Comparison of ENCODE assay signal across 9 mouse cellular contexts in the genomic region with DNA sequence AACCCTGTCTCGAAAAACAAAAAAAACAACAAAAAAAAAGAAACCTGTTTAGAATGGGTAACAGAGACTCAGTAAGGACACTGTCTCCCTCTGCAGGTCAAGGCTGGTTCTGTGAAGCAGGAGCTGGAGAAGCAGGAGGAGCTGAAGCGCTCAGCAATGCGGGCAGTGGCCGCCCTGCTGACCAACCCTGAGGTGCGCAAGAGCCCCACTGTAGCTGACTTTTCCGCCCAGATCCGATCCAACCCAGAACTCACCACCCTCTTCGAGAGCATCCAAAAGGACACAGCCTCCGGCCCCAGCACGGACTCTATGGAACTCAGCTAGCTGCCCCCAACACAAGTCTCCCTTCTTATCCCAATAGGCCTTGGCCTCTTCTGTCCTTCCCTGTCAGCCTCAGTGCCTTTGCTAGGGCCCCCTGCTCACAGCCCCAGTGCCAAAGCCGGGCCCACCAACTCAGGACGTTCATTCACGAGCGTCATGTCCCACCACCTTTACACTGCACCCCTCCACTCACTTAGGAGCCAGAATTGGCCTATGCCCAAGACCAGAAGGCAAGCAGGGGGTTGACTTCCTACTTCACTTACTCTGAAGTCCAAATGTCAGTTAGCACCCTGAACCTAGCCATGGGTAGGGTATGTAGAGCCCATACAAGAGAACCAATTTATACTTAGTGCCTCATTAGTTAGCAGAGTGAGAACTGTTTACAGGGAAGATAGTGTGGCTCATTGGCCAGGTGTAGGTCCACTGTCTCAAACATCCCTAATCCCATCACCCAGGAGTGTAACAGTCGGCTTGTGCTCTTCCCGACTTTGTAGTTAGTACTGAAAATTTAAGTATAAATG. TPM values are rescaled to one million over a fixed set of nuclear protein-coding genes. Genes with fewer than 3 reads are reported as not detected.
DNase-seq lines count a peak whose midpoint lies in the region; ATAC-seq and TF ChIP-seq lines count a peak whose summit lies in the region.
"Had no signal": no experiment of that assay in that cellular context is flagged by ENCODE, and none has a peak within 500 bp of the region (broad histone marks: within the 10 kb centered on the region; RNA-seq: fewer than 3 reads in every experiment).

No protein-coding gene starts in this region.

- H3K9ac ChIP-seq in hindbrain, embryonic 11.5 days (ENCODE audit: low read depth, low read length): no peak overlapping the region
- H3K9ac ChIP-seq in lung, postnatal 0 days (replicated peaks; ENCODE audit: low read depth): no peak overlapping the region

- 31% methylated on average over 16 of the region's 16 CpGs for WGBS in cerebellum, adult 2 months
- WGBS in hindbrain, embryonic 11.5 days: 42% methylated on average over 16 of the region's 16 CpGs
- WGBS in lung, postnatal 0 days: 32% methylated on average over 13 of the region's 16 CpGs

- H3K4me2 ChIP-seq in hindbrain, embryonic 11.5 days (replicated peaks; ENCODE audit: low read depth, low read length): no peak overlapping the region
- H3K4me2 ChIP-seq in lung, postnatal 0 days (replicated peaks; ENCODE audit: low read depth, low read length): no peak overlapping the region

- TF ChIP-seq CTCF in Patski (IDR thresholded peaks at IDR 0.05): no peak
- TF ChIP-seq CTCF in cerebellum, adult 2 months (IDR thresholded peaks at IDR 0.05; ENCODE audit: borderline replicate concordance, insufficient read depth, low read depth, low read length): peak; percentile 75
- TF ChIP-seq CTCF in lung, postnatal 0 days (IDR thresholded peaks at IDR 0.05): peak; percentile 83

- TF ChIP-seq POLR2A in cerebellum, adult 2 months (IDR thresholded peaks at IDR 0.05; ENCODE audit: borderline replicate concordance, insufficient read depth, low read length): no peak

- TF ChIP-seq EP300 in lung, postnatal 0 days (IDR thresholded peaks at IDR 0.05): no peak

- no peaks in the 10 kb centered on the region for H3K9me3 ChIP-seq in hindbrain, embryonic 11.5 days (ENCODE audit: control insufficient read depth, low read length)
- no peaks in the 10 kb centered on the region for H3K9me3 ChIP-seq in lung, postnatal 0 days (ENCODE audit: low read length)

- no peak overlapping the region for H3K4me3 ChIP-seq in cerebellum, adult 2 months (replicated peaks; ENCODE audit: insufficient read depth, low read depth, low read length)
- H3K4me3 ChIP-seq in hindbrain, embryonic 11.5 days (ENCODE audit: low read depth, low read length): no peak overlapping the region
- no peak overlapping the region for H3K4me3 ChIP-seq in lung, postnatal 0 days (ENCODE audit: low read depth, low read length)

- H3K27me3 ChIP-seq in Patski: no peaks in the 10 kb centered on the region
- no peaks in the 10 kb centered on the region for H3K27me3 ChIP-seq in cerebellum, adult 2 months (ENCODE audit: control insufficient read depth, insufficient read depth, low read length)
- H3K27me3 ChIP-seq in hindbrain, embryonic 11.5 days (ENCODE audit: control insufficient read depth, insufficient read depth, low read length): no peaks in the 10 kb centered on the region
- no peaks in the 10 kb centered on the region for H3K27me3 ChIP-seq in lung, postnatal 0 days (replicated peaks; ENCODE audit: insufficient read depth, low read length)

- CTCF ChIA-PET in Patski (lab: Charles Lee): interaction anchor here (0.7 to 1.5 kb wide), 6 partner anchors 10 to 195 kb away, joined by 3 to 4 read pairs (median 3); no protein-coding TSS in a partner anchor

- H3K36me3 ChIP-seq in hindbrain, embryonic 11.5 days (ENCODE audit: control insufficient read depth, insufficient read depth, low read length): 0 out of 2 replicates have a peak, but pooled peaks cover 6% of the 10 kb centered on the region
- peaks cover 14% of the 10 kb centered on the region; the same call in 1 of the 2 replicates for H3K36me3 ChIP-seq in lung, postnatal 0 days (ENCODE audit: insufficient read depth, low read length)

- in situ Hi-C loops in Patski (cut with MboI; ENCODE audit: low pct_unique_long_range_greater_than_20kb): no loop called here

- no peak overlapping the region for H3K27ac ChIP-seq in cerebellum, adult 2 months (ENCODE audit: insufficient read depth, low read length)
- H3K27ac ChIP-seq in hindbrain, embryonic 11.5 days (ENCODE audit: low read depth, low read length): no peak overlapping the region
- no peak overlapping the region for H3K27ac ChIP-seq in lung, postnatal 0 days (ENCODE audit: low read length)
- H3K27ac ChIP-seq: macrophage had no signal

- ATAC-seq in Patski: peak; percentile 75
- ATAC-seq in hindbrain, embryonic 11.5 days (ENCODE audit: low FRiP score): peak; percentile 54; the same call in 1 of the 2 replicates
- ATAC-seq in lung, postnatal 0 days: peak; percentile 62

- POLR2A ChIA-PET in Patski (lab: Charles Lee): no interaction called here

- DNase-seq in Patski (ENCODE audit: low read depth, low spot score): no peak
- peak; percentile 65 to 76 for DNase-seq in cerebellum, adult 2 months
- DNase-seq in frontal cortex, adult 2 months (ENCODE audit: extremely low spot score in 1 of 2, low spot score in 1 of 2): peak; percentile 59 to 86
- DNase-seq in hindbrain, embryonic 11.5 days (ENCODE audit: low spot score): peak; percentile 78
- peak; percentile 77 for DNase-seq in layer of hippocampus, adult 9-11 months
- DNase-seq in lung, postnatal 0 days (ENCODE audit: low spot score): peak; percentile 84
- peak; percentile 82 to 87 for DNase-seq in right cerebral cortex, adult 2 months (ENCODE audit: low spot score in 2 of 2)
- peak; percentile 67 to 80 for DNase-seq in urinary bladder, postnatal 4 days (ENCODE audit: low spot score in 2 of 2)

- H3K4me1 ChIP-seq in cerebellum, adult 2 months (ENCODE audit: control insufficient read depth, insufficient read depth, low read length): peaks cover 12% of the 10 kb centered on the region
- H3K4me1 ChIP-seq in hindbrain, embryonic 11.5 days (replicated peaks; ENCODE audit: control insufficient read depth, insufficient read depth, low read length): no peaks in the 10 kb centered on the region; the same call in 1 of the 2 replicates
- H3K4me1 ChIP-seq in lung, postnatal 0 days (ENCODE audit: insufficient read depth, low read depth, low read length): peaks cover 6% of the 10 kb centered on the region; the same call in 1 of the 2 replicates

RNA-seq across cellular contexts. Expression of a gene that starts 4.8 kb away (rescaled TPM):
- polyA plus RNA-seq in Patski (2021): 1,474 TPM
- 680 and 720 TPM in 2 replicates for polyA plus RNA-seq in cerebellum, adult 2 months (2012; rRNA removed)
- polyA plus RNA-seq in frontal cortex, adult 2 months (2012; rRNA removed): 936 and 1,149 TPM in 2 replicates
- polyA plus RNA-seq in hindbrain, embryonic 11.5 days (2014; fragmentation: Nextera tagmentation; extraction: Ambion mirVana): 1,766 and 1,778 TPM in 2 replicates
- 1,730 and 1,790 TPM in 2 replicates for polyA plus RNA-seq in lung, postnatal 0 days (2015; fragmentation: Nextera tagmentation; extraction: Ambion mirVana)

RNA-seq across cellular contexts. Expression of a gene that starts 29.4 kb away (rescaled TPM):
- polyA plus RNA-seq in Patski (2021): 9.9 TPM
- 5.1 and 6.7 TPM in 2 replicates for polyA plus RNA-seq in cerebellum, adult 2 months (2012; rRNA removed)
- polyA plus RNA-seq in frontal cortex, adult 2 months (2012; rRNA removed): 5.1 and 5.7 TPM in 2 replicates
- 20.2 and 23.3 TPM in 2 replicates for polyA plus RNA-seq in hindbrain, embryonic 11.5 days (2014; fragmentation: Nextera tagmentation; extraction: Ambion mirVana)
- polyA plus RNA-seq in lung, postnatal 0 days (2015; fragmentation: Nextera tagmentation; extraction: Ambion mirVana): 2.5 and 3.0 TPM in 2 replicates

RNA-seq across cellular contexts. Expression of a gene that starts 34.5 kb away (rescaled TPM):
- polyA plus RNA-seq in Patski (2021): 0.10 TPM
- polyA plus RNA-seq in cerebellum, adult 2 months (2012; rRNA removed): 5.1 and 5.8 TPM in 2 replicates
- polyA plus RNA-seq in frontal cortex, adult 2 months (2012; rRNA removed): 5.4 and 5.5 TPM in 2 replicates
- 2.1 TPM in 2 replicates for polyA plus RNA-seq in hindbrain, embryonic 11.5 days (2014; fragmentation: Nextera tagmentation; extraction: Ambion mirVana)
- polyA plus RNA-seq in lung, postnatal 0 days (2015; fragmentation: Nextera tagmentation; extraction: Ambion mirVana): 1.5 and 2.0 TPM in 2 replicates

RNA-seq across cellular contexts. Expression of a gene that starts 41.6 kb away (rescaled TPM):
- polyA plus RNA-seq in Patski (2021): not detected
- polyA plus RNA-seq in cerebellum, adult 2 months (2012; rRNA removed): 2.7 and 3.5 TPM in 2 replicates
- polyA plus RNA-seq in frontal cortex, adult 2 months (2012; rRNA removed): 15.3 and 24.4 TPM in 2 replicates
- 1.9 and 2.1 TPM in 2 replicates for polyA plus RNA-seq in hindbrain, embryonic 11.5 days (2014; fragmentation: Nextera tagmentation; extraction: Ambion mirVana)
- 4.9 and 5.5 TPM in 2 replicates for polyA plus RNA-seq in lung, postnatal 0 days (2015; fragmentation: Nextera tagmentation; extraction: Ambion mirVana)

RNA-seq across cellular contexts. Expression of a gene that starts 49.4 kb away (rescaled TPM):
- 6.8 TPM for polyA plus RNA-seq in Patski (2021)
- polyA plus RNA-seq in cerebellum, adult 2 months (2012; rRNA removed): 9.5 and 10.9 TPM in 2 replicates
- 9.2 and 9.6 TPM in 2 replicates for polyA plus RNA-seq in frontal cortex, adult 2 months (2012; rRNA removed)
- 22.2 and 24.5 TPM in 2 replicates for polyA plus RNA-seq in hindbrain, embryonic 11.5 days (2014; fragmentation: Nextera tagmentation; extraction: Ambion mirVana)
- polyA plus RNA-seq in lung, postnatal 0 days (2015; fragmentation: Nextera tagmentation; extraction: Ambion mirVana): 4.5 and 6.7 TPM in 2 replicates
